Mouse (Mus musculus) heart, postnatal 0 days (tissue): ENCODE measurements around the gene Rnaseh2c. TPM values are rescaled to one million over a fixed set of nuclear protein-coding genes. Genes with fewer than 3 reads are reported as not detected.

ENCODE experiments used
- ATAC-seq: fragments of 200-750 bp; cut with Nextera tagmentation; 2 replicates; pipeline ENCODE4 v1.8.0; 2017; ENCODE audit warnings: low read depth, moderate number of reproducible peaks, moderate library complexity; ENCODE audit not compliant: insufficient read depth
- DNase-seq: peaks from one replicate; pipeline ENCODE4 v3.0.0-alpha.2; 2016; ENCODE audit warnings: low spot score
- H3K27ac ChIP-seq: fragments of 300-500 bp; sonication (generic); 2 replicates; pipeline ENCODE4 v1.5.1; 2014; ENCODE audit warnings: low read depth, mild to moderate bottlenecking
- H3K27me3 ChIP-seq: fragments of 300-500 bp; sonication (generic); 2 replicates; pipeline ENCODE4 v1.6.1; 2014; ENCODE audit warnings: low read length, mixed read lengths; ENCODE audit not compliant: control insufficient read depth, insufficient read depth
- H3K36me3 ChIP-seq: fragments of 300-500 bp; sonication (generic); replicated peaks from 2 replicates; pipeline ENCODE4 v1.6.1; 2014; ENCODE audit warnings: low read length, mixed read lengths; ENCODE audit not compliant: control insufficient read depth, insufficient read depth
- H3K4me1 ChIP-seq: fragments of 300-500 bp; sonication (generic); 2 replicates; pipeline ENCODE4 v1.6.1; 2014; ENCODE audit warnings: antibody characterized with exemption; ENCODE audit not compliant: control insufficient read depth, insufficient read depth
- H3K4me2 ChIP-seq: fragments of 300-500 bp; sonication (generic); 2 replicates; pipeline ENCODE4 v1.6.1; 2014; ENCODE audit warnings: low read depth, mild to moderate bottlenecking, low read length, moderate library complexity
- H3K4me3 ChIP-seq: fragments of 300-500 bp; sonication (generic); 2 replicates; pipeline ENCODE4 v1.5.1; 2014; ENCODE audit warnings: low read depth, low read length
- H3K9ac ChIP-seq: fragments of 300-500 bp; sonication (generic); replicated peaks from 2 replicates; pipeline ENCODE4 v1.6.1; 2014; ENCODE audit warnings: low read depth, low read length, mixed read lengths
- H3K9me3 ChIP-seq: fragments of 300-500 bp; sonication (generic); replicated peaks from 2 replicates; pipeline ENCODE4 v1.6.1; 2016; ENCODE audit warnings: low read length; ENCODE audit not compliant: control insufficient read depth
- CTCF ChIP-seq: IDR thresholded peaks from 2 replicates; pipeline ENCODE4 v1.5.1; 2016; ENCODE audit warnings: antibody characterized with exemption, control low read depth, low read depth
- EP300 ChIP-seq: IDR thresholded peaks from 2 replicates; pipeline ENCODE4 v1.6.1; 2016; ENCODE audit warnings: antibody characterized with exemption, low read depth
- WGBS: fragments of 180-500 bp; shearing (Covaris S2); extraction: QIAGEN DNeasy Blood & Tissue Kit; methylation state at CpG from one replicate; pipeline ENCODE4 v1.1.7; 2014; 5-methylcytosine and 5-hydroxymethylcytosine counted together
- polyA plus RNA-seq: library from polyadenylated mRNA; unstranded; fragments of >200 nt; fragmentation: Nextera tagmentation; extraction: Ambion mirVana; gene quantifications from 2 replicates; pipeline ENCODE4 v1.2.1, GENCODE M21; 2015
- total RNA-seq: library from RNA; depleted of rRNA; stranded (reverse); fragments of >200 nt; gene quantifications from 2 replicates; pipeline ENCODE4 v1.2.3, GENCODE M21; 2014; ENCODE audit warnings: low replicate concordance

Gene Rnaseh2c
- total and polyA plus RNA-seq, 2 experiments from 2014 or later, result 51.8 to 57.6 TPM

DNA sequence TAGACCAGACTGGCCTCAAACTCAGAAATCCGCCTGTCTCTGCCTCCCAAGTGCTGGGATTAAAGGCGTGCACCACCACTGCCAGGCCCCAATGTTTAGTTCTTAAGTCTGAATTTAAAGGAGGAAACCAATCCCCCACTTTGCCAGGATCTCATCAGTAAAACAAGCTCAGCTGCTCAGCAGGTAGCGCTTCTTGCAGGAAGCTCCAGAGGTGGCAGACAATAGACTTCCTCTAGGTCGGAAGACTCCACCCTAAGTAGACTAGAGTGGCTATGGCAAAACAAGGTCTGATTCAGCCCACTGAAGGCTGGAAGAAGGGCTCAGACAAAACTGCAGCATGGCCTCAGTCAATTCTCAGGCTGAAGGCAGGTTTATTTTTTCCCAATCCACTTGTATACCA is 21.7 kb upstream of the Rnaseh2c start:
- Histone ChIP-seq H3K4me1 (no peaks in the 10 kb centered on the region), H3K9me3 (no peaks in the 10 kb centered on the region), H3K9ac (no peak overlapping the region), H3K27me3 (no peaks in the 10 kb centered on the region), H3K36me3 (no peaks in the 10 kb centered on the region), H3K27ac (no peak overlapping the region), H3K4me2 (no peak overlapping the region), H3K4me3 (no peak overlapping the region)
- no peak for DNase-seq
- no peak for ATAC-seq
- 68% methylated on average over 4 of the region's 4 CpGs for WGBS
- TF ChIP-seq CTCF (no peak), EP300 (no peak)

GRCm38 (mm10) chr19:5580776-5581175 is 20.9 kb upstream of the Rnaseh2c start:
- DNase-seq (no peak), ATAC-seq (no peak)
- Histone ChIP-seq H3K27me3 (no peaks in the 10 kb centered on the region), H3K9me3 (no peaks in the 10 kb centered on the region), H3K4me3 (no peak overlapping the region), H3K9ac (no peak overlapping the region), H3K36me3 (no peaks in the 10 kb centered on the region), H3K27ac (no peak overlapping the region), H3K4me1 (no peaks in the 10 kb centered on the region), H3K4me2 (no peak overlapping the region)
- WGBS, result 81% methylated on average over 6 of the region's 6 CpGs
- no peak for TF ChIP-seq EP300
- TF ChIP-seq CTCF, result no peak

DNA sequence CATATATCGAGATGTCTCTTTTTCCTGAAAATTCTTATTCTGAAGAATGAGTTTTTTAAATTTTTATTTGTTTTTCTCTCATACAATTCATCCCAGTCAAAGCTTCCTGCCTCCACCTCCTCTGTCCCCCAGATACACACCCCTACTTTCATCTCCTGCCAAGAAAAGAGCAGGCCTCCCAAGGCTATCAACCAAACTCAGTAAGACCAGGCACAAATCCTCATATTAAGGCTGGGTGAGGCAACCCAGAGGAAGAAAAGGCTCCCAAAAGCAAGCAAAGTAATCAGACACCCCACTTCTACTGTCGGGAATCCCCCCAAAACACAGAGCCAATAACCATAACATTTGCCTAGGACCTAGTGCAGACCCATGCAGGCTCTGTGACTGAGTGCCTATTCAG is 19.7 kb upstream of the Rnaseh2c start:
- no peaks in the 10 kb centered on the region for H3K9me3 ChIP-seq
- no peaks in the 10 kb centered on the region for H3K36me3 ChIP-seq
- WGBS, result 71% methylated on average over 2 of the region's 2 CpGs
- no peaks in the 10 kb centered on the region for H3K4me1 ChIP-seq
- ATAC-seq, result no peak
- no peaks in the 10 kb centered on the region for H3K27me3 ChIP-seq
- no peak overlapping the region for H3K4me2 ChIP-seq
- DNase-seq, result no peak
- no peak for TF ChIP-seq EP300
- TF ChIP-seq CTCF, result no peak
- no peak overlapping the region for H3K9ac ChIP-seq
- no peak overlapping the region for H3K4me3 ChIP-seq
- no peak overlapping the region for H3K27ac ChIP-seq

- Histone ChIP-seq H3K9ac (no peak overlapping the region), H3K4me3 (no peak overlapping the region), H3K9me3 (no peaks in the 10 kb centered on the region), H3K4me2 (no peak overlapping the region), H3K36me3 (no peaks in the 10 kb centered on the region), H3K27ac (no peak overlapping the region), H3K27me3 (no peaks in the 10 kb centered on the region), H3K4me1 (no peaks in the 10 kb centered on the region)
- ATAC-seq (no peak), DNase-seq (no peak)
- TF ChIP-seq CTCF (no peak), EP300 (no peak)
- 68% methylated on average over 9 of the region's 9 CpGs for WGBS
These were observed 12.5 kb upstream of the Rnaseh2c start for GRCm38 (mm10) chr19:5589159-5589558.

GRCm38 (mm10) chr19:5591888-5592287 is 9.8 kb upstream of the Rnaseh2c start:
- Histone ChIP-seq H3K4me2 (no peak overlapping the region), H3K9me3 (no peaks in the 10 kb centered on the region), H3K27me3 (no peaks in the 10 kb centered on the region), H3K36me3 (no peaks in the 10 kb centered on the region), H3K27ac (no peak overlapping the region), H3K4me1 (no peaks in the 10 kb centered on the region), H3K9ac (no peak overlapping the region), H3K4me3 (no peak overlapping the region)
- WGBS, result 83% methylated on average over 6 of the region's 6 CpGs
- DNase-seq, result no peak
- no peak for ATAC-seq
- no peak for TF ChIP-seq CTCF
- no peak for TF ChIP-seq EP300

DNA sequence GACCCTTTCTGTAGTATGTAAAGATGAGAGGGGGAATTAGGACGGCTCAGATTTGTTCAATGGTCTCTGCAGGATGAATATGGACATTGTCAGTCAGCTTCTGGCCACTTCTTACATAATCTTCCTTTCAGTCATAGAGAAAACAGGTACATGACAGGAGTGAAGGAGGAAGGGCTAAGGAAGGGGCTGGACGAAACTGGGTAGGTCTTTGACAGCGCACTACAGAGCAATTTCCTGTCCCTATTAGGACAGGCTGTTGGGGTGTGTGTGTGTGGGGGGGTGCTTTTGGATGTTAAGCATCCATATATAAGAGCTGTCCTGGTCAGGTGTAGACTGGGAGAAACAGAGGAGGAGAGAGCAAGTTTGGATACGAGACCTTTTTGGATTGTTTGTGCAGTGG is 2.4 kb upstream of the Rnaseh2c start:
- H3K4me1 ChIP-seq, result 0 out of 2 replicates have a peak, but pooled peaks cover 6% of the 10 kb centered on the region
- H3K4me2 ChIP-seq, result no peak overlapping the region
- peaks cover 13% of the 10 kb centered on the region for H3K36me3 ChIP-seq
- H3K4me3 ChIP-seq, result no peak overlapping the region
- ATAC-seq, result no peak
- 63% methylated on average over 4 of the region's 4 CpGs for WGBS
- no peaks in the 10 kb centered on the region for H3K27me3 ChIP-seq
- no peak overlapping the region for H3K27ac ChIP-seq
- no peak for TF ChIP-seq CTCF
- TF ChIP-seq EP300, result no peak
- no peak overlapping the region for H3K9ac ChIP-seq
- H3K9me3 ChIP-seq, result no peaks in the 10 kb centered on the region
- DNase-seq, result no peak
